Mouse (Mus musculus) fat pad, adult 2 months (tissue): ENCODE results near the gene Ifi213.
"Not testable (repeated sequence)": the region's sequence is repeated elsewhere in the genome, so short reads cannot be mapped to it uniquely, and the experiment has no call there.

Source experiments
- DNase-seq: peaks from one replicate; pipeline ENCODE4 v3.0.0-alpha.2; 2011; ENCODE audit warnings: low read depth, low spot score; ENCODE audit errors: extremely low read depth

Ifi213 gene

DNA sequence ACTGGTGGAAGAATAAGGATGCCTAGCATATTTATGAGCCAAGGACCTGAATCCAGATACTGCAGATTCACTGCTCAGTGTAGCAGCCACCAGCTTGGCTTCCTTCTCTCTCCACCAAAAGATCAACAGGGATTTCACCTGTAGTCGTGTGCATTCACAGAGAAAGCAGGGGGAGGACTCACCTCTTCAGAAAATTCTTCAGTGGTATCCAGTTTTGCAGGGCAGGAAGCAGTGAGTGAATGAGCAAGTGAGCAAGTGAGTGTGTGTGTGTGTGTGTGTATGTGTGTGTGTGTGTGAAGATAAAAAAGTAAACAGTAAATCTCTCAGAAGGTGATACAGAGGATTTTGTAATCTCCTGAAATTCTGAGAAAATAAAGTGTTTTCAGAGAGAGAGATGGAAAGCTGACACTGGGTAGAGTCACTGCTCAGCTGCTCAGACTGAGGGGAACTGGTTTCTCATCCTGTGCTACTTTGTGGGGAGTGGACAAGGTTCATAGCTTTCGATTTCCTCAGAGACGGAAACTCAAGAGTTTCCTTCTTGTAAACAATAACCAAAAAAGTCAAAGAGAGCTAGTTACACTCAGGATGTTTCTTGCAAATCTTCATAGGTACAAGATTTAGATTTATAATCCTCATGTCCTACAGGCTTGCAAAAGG is at the start of gene Ifi213:
Gene Ifi213 (minus strand): TSS at position 437 of the 657 bp plus-strand sequence.
- DNase-seq = not testable (repeated sequence)

DNA sequence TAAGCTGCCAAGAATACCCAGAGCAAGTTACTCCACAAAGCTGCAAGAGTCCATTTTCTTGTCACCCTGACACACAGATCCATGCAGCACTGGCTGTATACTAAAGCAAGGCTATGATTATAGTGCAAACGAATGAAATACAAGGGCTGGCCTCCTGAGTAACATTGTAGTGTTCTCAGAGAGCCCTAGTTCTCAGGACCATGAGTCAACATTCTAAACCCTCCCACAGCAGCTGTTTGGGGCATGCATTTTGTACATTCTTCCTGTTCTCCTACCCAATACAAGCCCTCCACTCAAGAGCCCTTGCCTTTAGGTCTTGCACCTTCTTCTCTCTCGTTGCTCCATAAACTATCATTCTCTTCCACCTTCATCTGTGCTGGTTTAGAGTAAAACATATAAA is 46.3 kb upstream of the Ifi213 start:
- DNase-seq = no peak

DNA sequence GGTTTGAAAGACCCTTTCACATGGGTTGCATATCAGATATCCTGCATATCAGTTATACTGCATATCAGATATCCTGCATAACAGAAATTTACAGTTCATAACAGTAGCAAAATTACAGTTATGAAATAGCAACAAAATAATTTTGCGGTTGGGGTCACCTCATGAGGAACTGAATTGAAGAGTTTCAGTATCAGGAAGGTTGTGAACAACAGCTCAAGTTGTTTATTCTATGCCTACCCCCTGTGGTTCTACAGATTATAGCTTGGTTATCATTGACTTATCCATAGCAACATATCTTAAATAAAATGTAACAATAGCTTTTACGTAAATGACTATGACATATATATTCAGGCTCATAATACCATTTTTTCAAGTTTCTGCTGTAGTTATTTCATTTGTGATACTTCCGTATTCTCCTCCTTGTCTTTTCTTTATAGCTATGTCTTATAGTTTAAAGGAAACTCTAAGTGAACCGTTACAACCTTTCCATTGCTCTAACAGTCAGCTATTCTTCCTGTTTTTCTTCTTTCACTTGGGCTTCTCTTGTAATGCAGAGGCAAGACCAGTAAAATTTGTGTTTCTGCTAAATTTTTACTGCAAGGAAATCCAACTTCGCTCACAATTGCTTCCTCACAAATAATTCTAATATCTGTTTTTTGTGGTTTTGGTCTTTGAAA is 35.0 kb upstream of the Ifi213 start:
- no peak for DNase-seq

DNA sequence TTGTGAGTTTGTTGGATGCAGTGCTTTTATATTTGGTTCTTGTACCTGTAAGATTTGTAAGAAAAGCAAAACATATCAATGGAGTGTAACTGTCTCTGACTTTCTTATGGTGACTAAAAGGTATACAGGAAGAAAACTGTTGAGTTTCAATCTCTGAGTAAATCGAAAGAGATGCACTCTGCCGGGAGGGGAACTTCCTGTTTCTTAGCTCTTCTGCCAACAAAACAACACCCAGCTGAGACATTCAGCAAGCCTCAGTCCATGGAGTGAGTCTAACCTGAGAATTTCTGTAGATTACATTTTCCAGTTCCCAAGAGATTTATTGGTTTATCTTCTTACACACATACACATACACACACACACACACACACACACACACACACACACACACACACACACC is 31.5 kb upstream of the Ifi213 start, which contains the start of gene Ifi209:
Gene Ifi209 (plus strand): TSS at position 296 of the 400 bp plus-strand sequence.
- DNase-seq = not testable (repeated sequence)

DNA sequence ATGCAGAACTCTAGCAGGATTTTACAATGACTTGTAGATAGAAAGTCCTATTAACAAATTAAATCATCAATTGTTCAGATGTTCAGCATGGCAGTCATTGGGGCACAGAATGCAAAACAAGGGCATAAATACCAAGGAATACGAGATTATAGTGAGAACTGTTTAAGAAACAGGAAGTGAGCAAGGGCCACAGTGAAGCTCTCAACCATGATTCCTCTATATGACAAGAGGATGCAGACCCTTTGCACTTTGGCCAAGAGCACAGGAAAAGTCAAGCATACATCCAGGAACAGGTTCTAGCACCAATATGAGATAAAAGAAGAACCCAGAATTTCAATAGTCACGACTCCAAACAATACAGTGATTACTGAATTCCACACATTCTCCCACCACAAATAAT is 27.6 kb upstream of the Ifi213 start:
- DNase-seq = no peak

DNA sequence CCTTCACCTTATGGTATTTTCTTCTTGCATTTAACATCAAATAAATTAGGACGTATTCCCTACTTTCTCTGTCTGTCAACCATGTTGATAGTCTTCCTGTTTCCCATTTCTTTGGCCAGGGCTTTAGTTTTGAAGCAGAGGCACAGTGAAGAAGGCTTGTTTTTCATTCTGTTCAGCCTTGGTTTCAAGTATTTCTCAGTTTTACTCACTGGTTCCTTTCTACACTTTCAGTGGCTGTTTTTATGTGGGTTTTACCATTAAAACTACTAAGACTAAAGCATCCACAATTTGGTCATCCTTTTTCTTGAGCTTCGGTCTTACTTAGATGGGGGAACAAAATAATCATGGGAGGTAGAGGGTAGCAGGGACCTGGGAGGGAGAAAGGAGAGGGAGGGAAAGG is 25.0 kb upstream of the Ifi213 start:
- DNase-seq = no peak

DNA sequence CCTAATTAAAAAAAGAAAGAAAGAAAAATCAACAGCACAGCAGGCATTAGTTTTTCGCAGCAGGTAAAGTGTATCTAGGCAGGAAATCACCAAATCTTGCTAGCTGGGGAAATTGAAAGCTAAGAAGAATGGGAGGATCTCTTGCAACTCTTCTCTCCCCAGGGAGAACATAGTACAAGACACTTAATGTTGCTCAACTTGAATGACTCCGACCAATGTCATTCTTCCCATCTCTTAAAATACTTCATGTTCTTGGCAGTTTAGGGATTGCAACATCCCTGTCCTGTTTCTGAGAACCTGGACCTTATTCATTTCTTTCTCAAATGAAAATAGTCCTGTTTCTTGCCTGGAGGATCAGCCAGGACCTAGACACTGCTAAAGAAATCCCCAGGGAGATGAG is 23.1 kb upstream of the Ifi213 start:
- DNase-seq = not testable (repeated sequence)

DNA sequence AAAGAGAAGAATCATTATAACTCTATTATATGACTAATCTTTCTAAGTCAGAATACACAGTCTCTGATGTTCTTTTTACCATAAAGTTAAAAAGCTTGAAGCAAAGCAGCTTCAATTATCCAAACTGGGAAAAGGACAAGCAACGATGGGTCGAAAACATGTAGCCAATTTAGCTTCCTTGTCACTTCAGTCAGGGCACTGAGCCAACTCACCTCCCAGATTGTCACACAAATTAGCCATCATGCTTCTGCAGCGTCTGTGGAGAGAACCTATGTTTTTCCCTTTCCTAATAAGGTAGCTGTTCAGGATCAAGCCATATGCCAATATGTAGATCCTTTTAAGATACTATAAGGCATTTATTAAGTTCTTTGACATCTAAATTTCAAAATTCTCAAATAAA is 11.2 kb upstream of the Ifi213 start:
- not testable (repeated sequence) for DNase-seq

DNA sequence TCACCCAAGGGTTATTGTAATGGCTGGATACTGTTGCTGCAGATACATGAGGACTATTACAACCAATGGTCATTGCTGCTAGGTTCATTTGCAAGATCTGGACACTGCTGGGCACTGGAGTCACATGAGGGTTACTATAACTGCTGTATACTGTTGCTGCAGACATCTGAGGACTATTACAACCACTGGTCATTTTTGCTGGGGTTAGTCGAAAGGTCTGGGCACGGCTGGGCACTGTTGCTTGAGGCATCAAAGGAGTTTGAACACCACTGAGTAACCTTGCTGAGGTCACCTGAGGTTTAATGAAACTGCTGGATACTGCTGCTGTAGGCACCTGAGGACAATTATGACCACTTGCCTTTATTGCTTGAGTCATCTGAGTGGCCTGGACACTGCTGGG is 9.4 kb downstream of the Ifi213 start:
- DNase-seq = not testable (repeated sequence)

DNA sequence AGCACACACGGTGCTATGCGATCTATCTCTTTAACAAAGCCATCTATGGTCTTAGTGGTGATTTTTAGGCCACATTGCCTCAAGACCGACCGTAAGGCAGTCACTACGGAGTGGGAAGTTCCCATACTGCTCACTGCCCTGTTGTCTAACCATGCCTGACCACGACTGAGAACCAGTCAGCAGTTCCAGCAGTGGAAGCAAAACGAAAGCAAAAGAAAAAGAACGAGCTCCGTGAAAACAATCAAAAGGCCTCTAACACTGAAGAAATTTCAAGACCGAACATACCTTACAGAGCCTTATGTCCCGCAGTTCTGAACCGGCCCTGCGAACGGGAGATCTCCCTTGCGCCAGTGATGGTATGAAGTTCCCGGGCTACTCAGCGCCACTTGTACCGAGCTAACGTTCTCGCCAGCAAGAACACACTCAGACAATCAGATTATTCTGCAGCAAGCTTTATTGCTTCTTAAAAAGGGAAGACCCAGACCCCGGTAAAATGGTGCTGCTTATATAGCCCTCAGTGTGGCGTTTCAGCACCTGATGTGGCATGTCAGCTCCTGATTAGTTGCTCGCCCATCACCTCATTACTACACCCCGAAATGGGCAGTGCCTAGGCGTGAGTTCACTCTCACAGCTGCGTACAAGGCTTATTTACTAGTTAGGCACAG is 19.0 kb downstream of the Ifi213 start:
- DNase-seq = no peak

DNA sequence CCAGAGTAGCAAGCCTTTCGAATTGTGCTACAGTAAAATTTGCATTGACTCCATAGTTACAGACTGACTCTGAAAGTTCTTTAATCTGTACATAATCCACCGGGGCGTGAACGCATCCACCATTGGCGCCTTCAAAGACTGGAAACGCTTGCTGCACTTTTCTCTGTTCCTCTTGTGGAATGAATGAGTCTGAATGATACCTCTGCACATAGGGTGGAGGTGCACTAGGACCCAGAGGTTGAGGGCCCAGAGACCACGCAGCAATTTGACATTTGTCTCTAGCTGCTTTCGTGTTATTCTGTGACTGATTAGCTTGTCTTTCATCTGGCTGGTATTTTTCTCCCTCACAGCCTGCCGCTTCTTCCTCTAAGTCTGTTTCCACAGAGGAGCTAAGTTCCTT is 20.0 kb downstream of the Ifi213 start:
- no peak for DNase-seq

DNA sequence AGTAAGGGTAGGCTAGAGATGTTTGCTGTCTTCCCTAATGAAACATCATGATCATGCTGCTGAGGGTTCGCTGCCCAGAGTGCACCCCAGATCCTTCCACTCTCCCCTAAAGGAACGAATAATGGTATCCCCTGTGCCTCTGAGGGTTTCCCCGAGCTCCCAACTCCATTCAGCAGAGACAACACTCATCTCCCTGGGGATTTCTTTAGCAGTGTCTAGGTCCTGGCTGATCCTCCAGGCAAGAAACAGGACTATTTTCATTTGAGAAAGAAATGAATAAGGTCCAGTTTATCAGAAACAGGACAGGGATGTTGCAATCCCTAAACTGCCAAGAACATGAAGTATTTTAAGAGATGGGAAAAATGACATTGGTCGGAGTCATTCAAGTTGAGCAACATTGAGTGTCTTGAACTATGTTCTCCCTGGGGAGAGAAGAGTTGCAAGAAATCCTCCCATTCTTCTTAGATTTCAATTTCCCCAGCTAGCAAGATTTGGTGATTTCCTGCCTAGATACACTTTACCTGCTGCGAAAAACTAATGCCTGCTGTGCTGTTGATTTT is 48.5 kb downstream of the Ifi213 start:
- not testable (repeated sequence) for DNase-seq

DNA sequence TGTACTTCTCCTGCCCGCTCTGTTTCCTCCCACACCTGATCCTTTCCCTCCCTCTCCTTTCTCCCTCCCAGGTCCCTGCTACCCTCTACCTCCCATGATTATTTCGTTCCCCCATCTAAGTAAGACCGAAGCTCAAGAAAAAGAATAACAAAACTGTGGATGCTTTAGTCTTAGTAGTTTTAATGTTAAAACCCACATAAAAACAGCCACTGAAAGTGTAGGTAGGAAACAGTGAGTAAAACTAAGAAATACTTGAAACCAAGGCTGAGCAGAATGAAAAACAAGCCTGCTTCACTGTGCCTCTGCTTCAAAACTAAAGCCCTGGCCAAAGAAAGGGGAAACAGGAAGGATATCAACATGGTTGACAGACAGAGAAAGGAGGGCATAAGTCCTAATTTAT is 50.3 kb downstream of the Ifi213 start:
- not testable (repeated sequence) for DNase-seq

DNA sequence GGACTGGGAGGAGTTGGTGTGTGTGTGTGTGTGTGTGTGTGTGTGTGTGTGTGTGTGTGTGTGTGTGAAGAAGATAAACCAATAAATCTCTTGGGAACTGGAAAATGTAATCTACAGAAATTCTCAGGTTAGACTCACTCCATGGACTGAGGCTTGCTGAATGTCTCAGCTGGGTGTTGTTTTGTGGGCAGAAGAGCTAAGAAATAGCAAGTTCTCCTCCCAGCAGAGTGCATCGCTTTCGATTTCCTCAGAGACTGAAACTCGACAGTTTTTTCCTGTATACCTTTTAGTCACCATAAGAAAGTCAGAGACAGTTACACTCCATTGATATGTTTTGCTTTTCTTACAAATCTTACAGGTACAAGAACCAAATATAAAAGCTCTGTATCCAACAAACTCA is 63.3 kb downstream of the Ifi213 start, which contains the start of gene Ifi214:
Gene Ifi214 (minus strand): TSS at position 167 of the 400 bp plus-strand sequence.
- DNase-seq = not testable (repeated sequence)

DNA sequence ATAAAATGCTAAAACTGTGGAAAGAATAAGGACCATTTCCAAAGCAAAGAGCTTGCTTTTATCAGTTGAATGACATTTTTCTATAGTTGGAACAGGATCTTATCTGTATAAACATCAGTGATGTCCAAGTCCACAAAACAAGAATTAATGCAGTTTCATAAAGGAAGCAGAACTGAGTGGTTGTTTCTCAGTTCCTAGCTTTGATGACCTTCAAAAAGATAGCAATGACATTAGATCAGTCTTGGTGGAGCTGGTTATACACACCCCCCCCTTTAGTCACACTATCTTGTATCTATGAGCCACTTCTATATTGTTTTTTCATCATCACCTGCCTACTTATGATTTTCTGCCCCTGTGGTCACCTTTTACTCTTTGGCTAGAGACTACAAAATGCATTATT is 77.6 kb downstream of the Ifi213 start:
- no peak for DNase-seq
